Mouse (Mus musculus): ENCODE results near the gene Pax3. TPM values are rescaled to one million over a fixed set of nuclear protein-coding genes. Genes with fewer than 3 reads are reported as not detected.
A peak's percentile ranks its signal among the peaks of the same experiment; 100 is the strongest.

The Pax3 gene
- polyA plus RNA-seq, 2 experiments, result 0.54 to 0.99 TPM

DNA sequence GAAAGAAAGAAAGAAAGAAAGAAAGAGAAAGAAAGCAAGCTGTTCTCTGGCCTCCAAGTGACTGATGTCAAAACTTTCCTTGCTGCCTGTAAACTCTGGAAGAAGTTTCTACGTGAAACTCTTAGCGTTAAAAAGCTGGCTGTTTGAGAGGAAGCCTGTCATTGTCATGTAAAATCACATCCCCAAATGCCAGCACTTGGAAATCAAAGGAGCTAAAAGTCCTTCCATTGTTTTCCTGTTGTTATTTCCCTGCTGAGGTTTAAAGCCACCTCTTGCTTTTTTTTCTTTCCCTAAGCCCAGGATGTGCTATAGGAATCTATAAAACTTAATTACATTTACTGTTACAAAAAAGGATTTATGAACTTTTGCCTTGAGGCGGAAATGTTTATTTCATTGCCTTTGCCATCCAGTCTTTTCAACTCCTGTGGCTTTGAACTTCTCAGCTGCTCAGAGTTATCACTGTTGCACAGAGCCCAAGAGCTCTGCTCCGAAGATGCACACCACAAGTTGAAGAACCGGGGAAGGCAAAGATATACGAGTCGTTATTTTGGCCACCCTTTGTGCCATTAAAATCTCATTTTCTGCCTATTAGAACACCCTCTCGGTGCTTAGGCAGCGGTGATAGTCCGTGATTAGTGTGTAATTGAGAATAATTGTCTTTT is 76.9 kb downstream of the Pax3 start:
- H3K9me3 ChIP-seq (ENCODE audit: control insufficient read depth, low read length), result 0 out of 2 replicates have a peak, but pooled peaks cover 4% of the 10 kb centered on the region
- H3K9ac ChIP-seq (ENCODE audit: low read depth, low read length, severe bottlenecking), result no peak overlapping the region
- H3K4me1 ChIP-seq (ENCODE audit: control insufficient read depth, insufficient read depth, low read length), result no peaks in the 10 kb centered on the region; the same call in 1 of the 2 replicates
- DNase-seq (ENCODE audit: low spot score), result peak; percentile 10
- no peak overlapping the region for H3K4me3 ChIP-seq (replicated peaks; ENCODE audit: low read length)
- H3K27ac ChIP-seq (replicated peaks; ENCODE audit: low read depth, low read length), result no peak overlapping the region
- H3K27me3 ChIP-seq (ENCODE audit: control insufficient read depth, insufficient read depth, low read length), result no peaks in the 10 kb centered on the region
- no peak for TF ChIP-seq POLR2A (IDR thresholded peaks at IDR 0.05; ENCODE audit: borderline replicate concordance, extremely low read depth, insufficient read depth, insufficient read length)
- 8% methylated on average over 10 of the region's 10 CpGs for WGBS
- no peaks in the 10 kb centered on the region for H3K36me3 ChIP-seq (ENCODE audit: control insufficient read depth, insufficient read depth, low read length)
- no peak for ATAC-seq (ENCODE audit: low FRiP score, low read depth)
- no peak overlapping the region for H3K4me2 ChIP-seq (replicated peaks; ENCODE audit: low read depth, low read length, severe bottlenecking)

DNA sequence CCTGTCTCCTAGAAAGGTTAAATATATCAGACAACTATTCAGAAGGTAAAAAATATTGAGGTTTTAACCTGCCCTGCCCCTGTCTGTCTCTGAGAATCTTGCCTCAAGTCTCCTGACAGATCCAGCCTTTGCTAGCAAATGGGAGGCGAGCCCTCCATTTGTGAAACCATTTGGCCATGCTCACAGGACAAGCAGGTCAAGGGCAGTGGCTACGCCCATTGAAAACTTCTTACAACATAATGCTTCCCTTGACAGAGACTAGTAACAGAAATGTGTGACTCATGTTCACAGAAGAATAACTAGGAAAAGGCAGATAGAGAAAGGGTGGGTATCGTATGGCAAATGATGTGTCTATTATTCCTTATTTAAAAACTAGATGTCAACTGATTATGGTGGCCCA is 80.9 kb downstream of the Pax3 start:
- Histone ChIP-seq H3K4me2 (replicated peaks; ENCODE audit: low read depth, low read length, severe bottlenecking) (no peak overlapping the region), H3K9me3 (ENCODE audit: control insufficient read depth, low read length) (0 out of 2 replicates have a peak, but pooled peaks cover 4% of the 10 kb centered on the region), H3K4me1 (ENCODE audit: control insufficient read depth, insufficient read depth, low read length) (peaks cover 3% of the 10 kb centered on the region; the same call in 1 of the 2 replicates), H3K36me3 (ENCODE audit: control insufficient read depth, insufficient read depth, low read length) (no peaks in the 10 kb centered on the region), H3K27me3 (ENCODE audit: control insufficient read depth, insufficient read depth, low read length) (no peaks in the 10 kb centered on the region), H3K9ac (ENCODE audit: low read depth, low read length, severe bottlenecking) (no peak overlapping the region), H3K4me3 (replicated peaks; ENCODE audit: low read length) (no peak overlapping the region), H3K27ac (replicated peaks; ENCODE audit: low read depth, low read length) (no peak overlapping the region)
- no peak for TF ChIP-seq POLR2A (IDR thresholded peaks at IDR 0.05; ENCODE audit: borderline replicate concordance, extremely low read depth, insufficient read depth, insufficient read length)
- 92% methylated on average over 3 of the region's 3 CpGs for WGBS
- ATAC-seq (ENCODE audit: low FRiP score, low read depth) (no peak), DNase-seq (ENCODE audit: low spot score) (no peak)

DNA sequence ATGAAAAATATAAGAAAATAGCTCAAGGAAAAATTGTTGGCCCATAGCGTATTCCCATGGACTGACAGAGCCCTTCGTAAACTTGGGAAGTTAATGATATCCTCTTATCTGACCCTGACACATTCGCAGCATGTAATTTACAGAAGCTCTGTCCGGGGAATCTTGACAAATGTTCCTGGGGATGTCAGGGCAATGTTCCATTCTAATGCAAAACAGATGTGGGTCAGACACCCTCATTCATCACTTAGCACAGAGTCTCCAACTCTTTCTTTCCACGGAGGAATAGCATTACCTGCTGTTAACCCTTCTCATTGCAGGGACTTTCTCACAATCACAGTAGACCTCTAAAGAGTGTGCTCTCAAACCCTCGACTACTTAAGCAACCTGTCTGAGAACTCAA is 86.6 kb downstream of the Pax3 start:
- ATAC-seq (ENCODE audit: low FRiP score, low read depth), result no peak
- no peak overlapping the region for H3K9ac ChIP-seq (ENCODE audit: low read depth, low read length, severe bottlenecking)
- H3K4me2 ChIP-seq (replicated peaks; ENCODE audit: low read depth, low read length, severe bottlenecking), result no peak overlapping the region
- no peak for TF ChIP-seq POLR2A (IDR thresholded peaks at IDR 0.05; ENCODE audit: borderline replicate concordance, extremely low read depth, insufficient read depth, insufficient read length)
- H3K27ac ChIP-seq (replicated peaks; ENCODE audit: low read depth, low read length), result no peak overlapping the region
- no peaks in the 10 kb centered on the region for H3K27me3 ChIP-seq (ENCODE audit: control insufficient read depth, insufficient read depth, low read length)
- H3K36me3 ChIP-seq (ENCODE audit: control insufficient read depth, insufficient read depth, low read length), result no peaks in the 10 kb centered on the region
- no peak for DNase-seq (ENCODE audit: low spot score)
- H3K4me1 ChIP-seq (ENCODE audit: control insufficient read depth, insufficient read depth, low read length), result 0 out of 2 replicates have a peak, but pooled peaks cover 3% of the 10 kb centered on the region
- no peaks in the 10 kb centered on the region for H3K9me3 ChIP-seq (ENCODE audit: control insufficient read depth, low read length)
- H3K4me3 ChIP-seq (replicated peaks; ENCODE audit: low read length), result no peak overlapping the region
- WGBS, result 14% methylated on average over 6 of the region's 6 CpGs

DNA sequence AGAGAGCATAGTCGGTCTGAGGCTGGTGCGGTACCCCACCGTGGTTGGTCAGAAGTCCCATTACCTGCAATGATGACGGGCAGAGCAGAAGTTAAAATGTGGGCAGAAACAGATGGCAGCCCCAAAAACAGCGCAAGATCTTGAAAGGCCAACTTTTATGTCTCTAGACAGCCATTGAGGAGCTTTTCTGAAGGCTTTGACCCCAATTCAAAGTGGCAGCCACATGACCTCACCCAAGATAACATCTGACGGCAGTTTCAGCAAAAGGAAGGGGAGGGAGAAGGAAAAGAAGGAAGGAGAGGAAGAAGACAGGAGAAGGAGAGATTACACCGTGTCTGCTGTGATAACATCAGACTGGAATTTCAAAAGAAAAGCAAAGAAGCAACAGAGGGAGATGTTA is 93.4 kb downstream of the Pax3 start:
- no peak overlapping the region for H3K9ac ChIP-seq (ENCODE audit: low read depth, low read length, severe bottlenecking)
- no peaks in the 10 kb centered on the region for H3K27me3 ChIP-seq (ENCODE audit: control insufficient read depth, insufficient read depth, low read length)
- H3K9me3 ChIP-seq (ENCODE audit: control insufficient read depth, low read length), result no peaks in the 10 kb centered on the region
- ATAC-seq (ENCODE audit: low FRiP score, low read depth) (no peak), DNase-seq (ENCODE audit: low spot score) (no peak)
- TF ChIP-seq POLR2A (IDR thresholded peaks at IDR 0.05; ENCODE audit: borderline replicate concordance, extremely low read depth, insufficient read depth, insufficient read length), result no peak
- H3K4me3 ChIP-seq (replicated peaks; ENCODE audit: low read length), result no peak overlapping the region
- no peaks in the 10 kb centered on the region for H3K36me3 ChIP-seq (ENCODE audit: control insufficient read depth, insufficient read depth, low read length)
- no peak overlapping the region for H3K27ac ChIP-seq (replicated peaks; ENCODE audit: low read depth, low read length)
- H3K4me2 ChIP-seq (replicated peaks; ENCODE audit: low read depth, low read length, severe bottlenecking), result no peak overlapping the region
- H3K4me1 ChIP-seq (ENCODE audit: control insufficient read depth, insufficient read depth, low read length), result no peaks in the 10 kb centered on the region
- 45% methylated on average over 7 of the region's 7 CpGs for whole genome bisulfite sequencing

DNA sequence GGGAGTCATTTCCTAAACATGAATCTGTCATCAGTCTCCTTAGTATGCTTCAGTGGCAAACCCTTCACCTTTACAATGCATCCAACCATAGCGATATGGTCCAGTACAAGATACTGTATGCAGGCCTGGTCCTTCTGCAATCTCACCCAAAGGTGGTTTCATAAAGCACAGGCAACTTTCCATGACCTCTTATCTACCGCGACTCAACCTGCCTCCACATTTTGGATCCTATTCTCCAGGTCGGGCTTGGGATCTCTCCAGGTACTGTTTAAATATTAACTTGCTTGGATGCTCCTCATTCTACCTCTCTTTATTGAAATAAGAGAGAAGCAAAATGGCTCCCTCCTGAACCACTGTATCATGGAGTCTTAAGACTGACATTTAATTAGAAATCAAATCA is 103.3 kb downstream of the Pax3 start:
- no peaks in the 10 kb centered on the region for H3K4me1 ChIP-seq (ENCODE audit: control insufficient read depth, insufficient read depth, low read length)
- no peak for DNase-seq (ENCODE audit: low spot score)
- no peak for ATAC-seq (ENCODE audit: low FRiP score, low read depth)
- H3K4me3 ChIP-seq (replicated peaks; ENCODE audit: low read length), result no peak overlapping the region
- H3K27ac ChIP-seq (replicated peaks; ENCODE audit: low read depth, low read length), result no peak overlapping the region
- H3K9me3 ChIP-seq (ENCODE audit: control insufficient read depth, low read length), result no peaks in the 10 kb centered on the region
- TF ChIP-seq POLR2A (IDR thresholded peaks at IDR 0.05; ENCODE audit: borderline replicate concordance, extremely low read depth, insufficient read depth, insufficient read length), result no peak
- H3K27me3 ChIP-seq (ENCODE audit: control insufficient read depth, insufficient read depth, low read length), result no peaks in the 10 kb centered on the region
- H3K9ac ChIP-seq (ENCODE audit: low read depth, low read length, severe bottlenecking), result no peak overlapping the region
- WGBS, result 97% methylated on average over 4 of the region's 4 CpGs
- no peaks in the 10 kb centered on the region for H3K36me3 ChIP-seq (ENCODE audit: control insufficient read depth, insufficient read depth, low read length)
- no peak overlapping the region for H3K4me2 ChIP-seq (replicated peaks; ENCODE audit: low read depth, low read length, severe bottlenecking)

Data from limb, embryonic 14.5 days (tissue).